Mouse (Mus musculus) lung, adult 18-20 months (tissue): ENCODE measurements around the gene Fam98c.
"Not testable (repeated sequence)": the region's sequence is repeated elsewhere in the genome, so short reads cannot be mapped to it uniquely, and the experiment has no call there.

Experiments used
- DNase-seq, 2 experiments: peaks; one replicate each; pipeline ENCODE4 v3.0.0; 2022; ENCODE audit warnings: mixed read lengths in 2 of 2

The Fam98c gene

DNA sequence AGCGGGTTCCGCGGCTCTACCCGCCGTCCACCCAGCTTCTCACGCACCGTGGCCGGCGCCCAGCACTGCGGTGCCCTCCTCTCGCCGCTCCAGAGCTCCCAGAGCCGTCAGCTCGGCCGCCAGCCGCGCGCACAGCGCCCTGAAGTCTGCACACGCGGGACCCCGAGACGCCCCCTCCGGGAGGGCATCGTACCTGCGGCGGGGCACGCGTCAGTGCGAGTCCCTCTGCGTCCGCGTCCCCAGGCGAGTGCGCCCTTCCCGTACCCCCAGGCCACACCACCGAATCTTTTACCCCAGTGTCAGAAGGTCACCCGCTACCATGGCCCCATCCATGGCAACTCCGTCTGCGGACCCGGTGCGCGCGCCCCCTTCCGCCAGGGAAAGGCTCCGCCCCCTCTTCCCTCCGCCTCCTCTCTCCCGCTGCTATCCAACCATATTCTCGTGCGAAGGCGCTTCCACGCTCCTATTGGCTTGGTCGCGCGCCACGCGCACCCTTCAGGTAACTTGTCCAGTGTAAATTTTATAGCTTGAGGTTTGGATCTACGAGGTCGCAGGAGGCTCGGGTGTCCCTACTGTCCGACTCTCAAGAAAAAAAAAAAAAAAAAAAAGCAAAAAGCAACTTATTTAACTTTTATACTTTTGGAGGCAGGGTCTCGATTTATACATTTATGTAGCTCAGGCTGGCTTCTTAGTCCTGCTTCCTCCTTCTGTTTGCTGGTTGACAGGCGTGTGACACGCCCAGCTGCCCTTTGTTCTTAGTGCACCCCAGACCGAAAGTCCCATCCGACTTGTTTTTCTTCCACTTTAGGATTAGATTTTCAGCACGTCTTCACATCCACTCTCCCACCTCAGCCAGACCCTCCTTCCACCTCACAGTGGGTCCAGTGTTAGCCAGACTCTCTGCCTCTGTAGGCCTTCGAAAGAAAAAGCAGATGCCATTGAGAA lies at the start of gene Fam98c:
Gene Fam98c, minus strand, starts transcription at position 397 of the 945 bp plus-strand sequence.
- DNase-seq, result peak; percentile 90 to 91

DNA sequence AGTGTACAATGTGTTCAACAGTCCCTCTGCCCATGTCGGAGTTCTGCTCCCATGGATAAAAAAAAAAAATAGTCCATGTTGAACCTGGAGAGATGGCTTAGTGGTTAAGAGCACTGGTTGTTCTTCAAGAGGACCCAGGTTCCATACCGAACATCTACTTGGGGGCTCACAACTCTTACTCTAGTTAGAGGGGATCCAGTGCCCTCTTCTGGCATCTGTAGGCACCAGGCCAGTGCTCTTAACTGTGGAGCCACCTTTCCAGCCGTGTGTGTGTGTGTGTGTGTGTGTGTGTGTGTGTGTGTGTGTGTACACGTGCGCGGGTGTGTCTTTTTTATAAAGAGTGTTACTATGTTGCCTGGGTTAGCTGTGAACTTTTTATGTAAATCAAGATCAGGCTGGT lies 46.5 kb upstream of the Fam98c start:
- DNase-seq, result no peak

DNA sequence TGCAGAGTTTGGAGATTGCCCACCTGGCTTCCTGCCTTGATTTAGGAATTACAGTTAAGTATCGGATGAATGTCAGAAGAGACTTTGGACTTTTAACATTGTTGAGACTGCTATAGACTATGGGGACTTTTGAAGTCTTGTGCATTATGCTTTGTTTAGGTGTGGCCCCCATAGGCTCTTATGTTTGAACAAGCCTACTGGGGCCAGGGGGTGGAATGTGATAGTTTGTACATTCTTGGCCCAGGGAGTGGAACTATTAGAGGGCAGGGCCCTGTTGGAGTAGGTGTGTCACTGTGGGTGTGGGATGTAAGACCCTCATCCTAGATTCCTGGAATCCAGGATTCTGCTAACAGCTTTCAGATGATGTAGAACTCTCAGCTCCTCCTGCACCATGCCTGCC lies 38.2 kb upstream of the Fam98c start:
- DNase-seq, result not testable (repeated sequence)

DNA sequence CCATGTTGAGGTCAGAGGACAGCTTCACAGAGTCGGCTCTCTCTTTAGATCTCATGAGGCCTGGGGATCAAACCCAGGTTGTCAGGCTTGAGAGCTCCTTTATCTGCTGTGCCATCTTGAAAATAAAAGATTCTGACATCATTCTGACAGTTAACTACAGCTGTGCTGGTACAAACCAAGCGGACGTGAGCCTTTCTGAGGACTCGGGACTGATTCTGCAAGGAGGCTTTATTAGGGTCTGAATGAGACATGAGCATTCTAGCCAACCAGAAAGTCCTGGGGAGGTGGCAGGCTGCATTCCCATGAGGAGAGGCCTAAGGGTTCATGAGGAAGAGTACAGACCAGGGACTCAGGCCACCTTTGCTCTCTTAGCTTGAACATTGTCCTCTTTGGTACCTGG lies 25.3 kb upstream of the Fam98c start:
- not testable (repeated sequence) for DNase-seq

DNA sequence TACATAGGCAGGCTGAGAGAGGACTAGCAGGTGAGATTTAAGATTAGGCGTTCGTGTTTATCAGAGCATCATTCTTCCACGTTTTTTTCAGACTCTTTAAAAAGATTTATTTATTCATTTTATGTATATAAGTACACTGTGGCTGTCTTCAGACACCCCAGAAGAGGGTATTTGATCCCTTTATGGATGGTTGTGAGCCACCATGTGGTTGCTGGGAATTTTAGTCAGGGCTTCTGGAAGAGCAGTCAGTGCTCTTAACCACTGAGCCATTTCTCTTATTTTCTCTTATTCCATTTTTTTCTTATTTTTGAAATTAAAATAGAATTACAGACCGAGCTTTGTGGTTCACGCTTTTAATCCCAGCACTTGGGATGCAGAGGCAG lies 24.8 kb upstream of the Fam98c start:
- no peak for DNase-seq

DNA sequence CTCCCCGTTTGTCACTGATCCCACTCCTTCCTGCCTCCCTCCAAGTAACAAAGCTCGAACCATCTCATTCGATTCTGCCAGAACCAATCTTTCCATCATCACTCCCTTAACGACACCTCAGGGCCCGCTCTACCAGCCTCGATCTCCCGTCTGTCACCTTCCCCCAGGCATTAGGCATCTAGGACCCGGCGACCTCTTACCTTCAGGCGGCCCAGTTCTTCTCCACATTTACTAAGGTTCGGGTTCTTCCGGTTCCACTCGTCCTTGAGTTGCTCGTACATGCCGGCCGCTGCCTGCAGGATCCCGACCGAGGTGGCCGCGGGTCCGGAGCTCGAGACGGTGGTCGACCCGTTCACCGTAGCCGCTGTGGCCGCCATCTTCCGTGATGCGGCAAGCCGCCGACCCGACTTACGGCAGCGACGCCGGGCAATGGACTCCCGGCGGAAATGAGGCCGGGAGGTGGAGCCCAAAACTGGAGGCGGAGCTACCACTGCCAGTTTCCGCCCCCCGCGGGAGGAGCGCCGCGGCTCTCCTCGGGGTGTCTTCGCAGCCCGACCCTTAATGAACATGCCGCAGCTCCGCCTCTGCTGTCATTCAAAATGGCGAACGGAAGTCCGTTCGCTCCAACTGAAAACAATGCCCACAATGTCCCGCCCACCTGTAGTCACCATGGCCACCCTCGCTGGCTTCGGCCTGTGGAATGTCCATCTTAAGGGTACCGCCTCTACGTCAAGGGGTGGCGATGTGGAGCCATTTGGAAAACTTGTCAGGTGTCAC lies 24.2 kb upstream of the Fam98c start, which contains the start of gene Psmd8:
Gene Psmd8, minus strand, starts transcription at position 625 of the 777 bp plus-strand sequence.
- peak; percentile 98 to 99 for DNase-seq

DNA sequence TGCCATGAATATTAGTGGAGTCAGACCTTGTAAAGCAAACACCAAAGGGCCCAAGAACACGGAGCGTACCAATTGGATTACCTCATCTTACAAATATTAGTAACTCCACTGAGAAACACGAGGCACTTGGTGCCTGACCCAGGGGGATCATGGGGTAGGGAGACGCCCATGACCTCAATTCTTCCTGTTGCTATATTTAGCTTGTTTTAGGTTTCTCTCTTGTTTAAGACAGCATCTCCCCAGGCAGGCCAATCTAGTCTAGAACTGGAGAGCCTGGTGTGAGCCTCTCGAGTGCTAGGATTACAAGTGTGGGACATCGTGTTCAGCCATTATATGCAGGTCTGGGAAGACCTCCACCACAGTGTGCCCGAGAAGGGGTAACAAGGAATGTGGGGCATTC lies 23.3 kb upstream of the Fam98c start:
- DNase-seq, result no peak

DNA sequence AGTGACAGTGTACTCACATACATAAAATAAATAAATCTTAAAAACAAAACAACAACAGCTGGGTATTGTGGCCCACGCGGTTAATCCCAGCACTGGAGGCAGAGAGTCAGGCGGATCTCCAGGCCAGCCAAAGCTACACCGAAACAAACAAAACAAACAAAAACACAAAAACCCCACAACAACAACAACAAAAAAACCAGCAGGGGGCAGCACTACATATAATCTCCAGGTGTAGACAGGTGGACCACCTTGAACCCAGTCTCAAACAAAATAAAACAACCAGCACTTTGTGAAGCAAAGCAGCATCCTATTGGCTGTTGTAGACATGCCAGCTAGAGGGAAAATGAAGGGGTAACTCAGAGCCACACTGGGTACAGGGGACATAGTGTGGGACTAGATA lies 22.1 kb upstream of the Fam98c start:
- DNase-seq, result no peak

DNA sequence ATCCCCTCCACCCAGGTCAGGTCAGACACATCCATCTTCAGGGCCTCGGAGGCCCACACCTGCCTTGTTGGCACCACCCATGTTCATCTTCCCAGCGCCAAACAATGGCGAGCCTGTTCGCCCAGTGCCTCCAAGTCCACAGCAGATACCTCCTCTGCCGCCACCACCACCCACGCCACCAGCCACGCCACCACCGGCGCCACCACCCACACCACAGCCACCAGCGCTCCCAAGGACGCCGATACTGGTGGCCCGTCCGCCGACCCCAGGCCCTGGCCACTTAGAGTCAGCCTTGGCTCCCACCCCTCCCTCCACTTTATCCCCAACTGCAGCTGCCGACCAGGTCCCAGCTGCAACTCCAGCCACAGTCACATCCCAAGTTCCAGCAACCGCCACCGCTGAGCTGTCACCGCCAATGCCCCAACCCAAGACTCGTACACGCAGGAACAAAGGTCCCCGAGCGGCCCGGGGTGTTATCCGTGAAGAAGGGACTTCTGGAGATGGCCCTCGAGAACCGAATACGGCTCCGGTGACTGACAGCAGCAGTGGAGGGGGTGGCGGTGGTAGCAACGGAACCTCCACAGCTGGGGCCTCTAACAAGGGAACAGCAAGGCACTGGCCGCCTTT lies 16.5 kb upstream of the Fam98c start:
- no peak for DNase-seq

DNA sequence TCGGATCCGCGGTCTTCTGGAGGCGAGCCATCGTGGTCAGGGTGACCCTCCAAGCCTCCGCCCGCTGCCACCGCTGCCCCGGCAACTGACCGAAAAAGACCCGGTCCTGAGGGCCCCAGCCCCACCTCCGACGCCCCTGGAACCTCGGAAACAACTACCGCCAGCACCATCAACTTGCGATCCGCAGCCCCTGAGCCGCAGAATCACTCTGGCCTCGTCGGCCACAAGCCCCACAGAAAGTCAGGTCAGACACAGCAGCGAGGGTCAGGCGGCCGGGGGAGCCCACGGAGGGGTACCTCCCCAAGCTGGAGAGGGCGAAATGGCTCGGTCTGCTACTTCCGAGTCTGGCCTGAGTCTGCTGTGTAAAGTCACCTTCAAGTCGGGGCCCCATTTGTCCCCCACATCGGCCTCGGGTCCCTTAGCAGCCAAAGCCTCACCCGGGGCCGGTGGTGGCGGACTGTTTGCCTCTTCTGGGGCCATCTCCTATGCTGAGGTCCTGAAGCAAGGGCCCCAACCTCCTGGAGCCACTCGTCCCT lies 15.6 kb upstream of the Fam98c start:
- DNase-seq, result no peak

DNA sequence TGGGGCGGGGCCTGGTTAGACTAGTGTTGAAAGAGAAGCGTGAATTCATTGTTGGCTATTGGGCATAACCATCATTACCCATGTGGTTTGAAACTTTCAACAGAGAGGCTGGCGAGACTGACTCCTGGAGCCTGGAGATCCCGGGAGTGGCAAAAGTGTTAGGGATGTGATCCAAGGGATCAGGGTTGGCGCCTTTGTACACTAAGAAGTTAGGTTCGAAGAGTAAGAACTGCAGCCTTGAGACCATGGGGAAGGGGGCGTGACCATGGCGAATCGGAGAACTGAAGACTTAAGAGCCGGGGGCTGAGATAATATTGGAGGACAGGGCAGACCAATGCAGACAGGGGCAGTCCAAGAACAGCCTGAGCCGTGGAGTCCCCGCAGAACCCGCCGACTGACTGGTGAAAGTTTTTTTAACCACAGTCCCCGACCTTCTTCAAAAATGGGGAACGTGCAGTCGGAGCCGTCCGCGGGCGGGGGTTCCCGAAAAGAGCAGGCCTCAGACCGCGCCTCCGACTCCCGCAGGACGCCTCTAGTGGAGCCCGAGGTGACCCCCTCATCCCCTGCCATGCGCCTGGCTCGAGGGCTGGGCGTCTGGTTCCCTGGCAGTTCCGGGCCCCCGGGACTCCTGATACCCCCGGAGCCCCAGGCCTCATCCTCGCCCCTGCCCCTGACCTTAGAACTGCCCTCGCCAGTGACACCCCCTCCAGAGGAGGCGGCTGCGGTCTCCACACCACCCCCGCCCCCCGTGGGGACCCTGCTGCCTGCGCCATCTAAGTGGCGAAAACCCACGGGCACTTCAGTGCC lies 14.9 kb upstream of the Fam98c start:
- no peak for DNase-seq

DNA sequence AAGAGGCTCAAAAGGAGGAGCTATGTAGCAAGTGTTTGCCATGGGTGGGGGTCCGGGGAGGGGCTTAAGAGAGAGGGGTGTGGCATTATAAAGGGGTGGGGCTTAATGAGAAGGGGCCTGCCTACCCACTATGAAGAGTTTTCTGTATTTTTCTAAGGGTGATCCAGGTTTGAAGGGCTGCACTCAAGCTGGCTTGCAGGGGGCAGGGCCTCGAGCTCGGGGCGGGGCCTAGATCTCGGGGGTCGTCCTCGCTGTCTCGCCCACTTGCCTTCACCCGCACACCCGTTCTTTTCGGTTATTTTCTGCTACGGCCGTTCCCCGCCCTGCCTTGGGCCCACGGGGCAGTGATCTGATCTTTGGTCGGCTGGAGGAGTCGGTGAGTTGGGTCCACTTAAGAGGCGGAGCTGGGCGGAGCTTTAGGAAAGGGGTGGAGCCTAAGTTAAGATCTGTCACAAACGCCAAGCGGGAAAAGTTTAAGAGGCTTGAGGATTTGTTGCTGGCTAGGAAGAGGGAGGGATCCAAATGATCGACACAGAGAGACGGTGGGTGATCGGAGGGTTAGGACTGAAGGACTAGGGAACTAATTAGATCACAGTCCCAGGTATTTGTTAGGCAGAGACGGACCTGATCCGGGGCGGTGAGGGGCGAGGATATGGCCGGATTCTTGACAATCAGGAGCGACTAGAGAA lies 14.2 kb upstream of the Fam98c start, which contains the start of the genes Ggn and Spred3:
Gene Ggn, plus strand, starts transcription at position 145 of the 689 bp plus-strand sequence.
Gene Spred3, minus strand, starts transcription at position 346 of the 689 bp plus-strand sequence.
- peak; percentile 84 to 85 for DNase-seq

DNA sequence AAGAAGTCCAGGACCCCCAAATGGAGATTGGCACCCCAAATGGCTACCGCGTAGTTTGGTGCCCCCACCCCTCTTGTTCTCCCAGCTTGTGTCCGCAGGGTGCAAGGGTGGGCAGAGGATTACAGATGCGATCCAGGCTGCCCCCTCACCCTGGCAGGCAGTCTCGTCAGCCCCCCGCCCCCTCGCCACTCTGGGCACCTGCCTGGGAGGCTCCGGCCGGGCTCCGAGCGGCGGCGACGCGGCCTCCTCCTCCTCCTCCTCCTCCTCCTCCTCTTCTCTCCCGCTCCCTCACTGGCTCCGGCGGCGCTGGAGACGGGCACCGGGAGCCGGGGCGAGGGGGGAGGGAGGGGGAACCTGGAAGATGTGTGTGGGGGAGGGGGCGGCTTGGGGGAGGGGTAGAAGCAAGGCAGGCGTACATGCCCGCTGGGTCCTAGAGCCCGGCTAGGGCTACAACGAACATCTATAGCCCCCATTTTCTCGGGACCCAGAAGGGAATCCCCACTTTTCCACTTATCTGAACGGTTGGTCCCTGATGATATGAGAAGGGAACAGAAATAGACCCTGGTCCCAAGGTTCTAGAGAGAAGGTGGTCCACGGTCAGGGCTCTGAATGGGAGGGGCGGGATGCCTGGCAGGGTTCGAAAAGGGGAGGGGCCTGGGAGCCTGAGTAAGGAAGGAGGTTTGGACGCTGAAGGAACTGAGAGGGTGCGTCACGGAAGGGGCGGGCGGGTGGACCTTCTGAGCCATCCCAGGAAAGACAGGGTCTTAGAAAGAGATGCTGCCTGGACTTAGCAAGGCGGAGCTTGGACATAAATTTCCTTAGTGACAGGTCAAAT lies 13.4 kb upstream of the Fam98c start:
- peak; percentile 77 to 78 for DNase-seq

DNA sequence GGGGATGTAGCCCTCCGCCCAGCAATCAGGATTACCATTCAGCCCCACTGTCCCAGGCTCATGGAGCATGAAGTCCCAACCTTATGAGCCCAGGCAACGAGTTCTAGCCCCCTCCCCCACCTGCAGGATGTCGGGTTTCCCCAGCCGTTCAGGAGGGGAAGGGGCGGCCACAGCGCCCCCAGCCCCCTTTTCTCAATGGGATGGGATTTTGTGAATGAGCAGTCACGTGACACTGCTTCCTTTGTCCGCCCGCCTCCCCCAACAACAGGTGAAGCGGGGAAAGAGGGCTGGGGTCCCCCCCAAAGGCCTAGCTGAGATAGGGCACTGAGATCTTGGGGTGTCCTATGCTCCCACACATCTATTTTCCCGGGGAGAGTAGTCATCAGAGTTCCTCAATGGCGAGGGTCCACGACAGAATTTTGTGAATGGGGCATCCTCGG lies 12.8 kb upstream of the Fam98c start:
- DNase-seq, result no peak

DNA sequence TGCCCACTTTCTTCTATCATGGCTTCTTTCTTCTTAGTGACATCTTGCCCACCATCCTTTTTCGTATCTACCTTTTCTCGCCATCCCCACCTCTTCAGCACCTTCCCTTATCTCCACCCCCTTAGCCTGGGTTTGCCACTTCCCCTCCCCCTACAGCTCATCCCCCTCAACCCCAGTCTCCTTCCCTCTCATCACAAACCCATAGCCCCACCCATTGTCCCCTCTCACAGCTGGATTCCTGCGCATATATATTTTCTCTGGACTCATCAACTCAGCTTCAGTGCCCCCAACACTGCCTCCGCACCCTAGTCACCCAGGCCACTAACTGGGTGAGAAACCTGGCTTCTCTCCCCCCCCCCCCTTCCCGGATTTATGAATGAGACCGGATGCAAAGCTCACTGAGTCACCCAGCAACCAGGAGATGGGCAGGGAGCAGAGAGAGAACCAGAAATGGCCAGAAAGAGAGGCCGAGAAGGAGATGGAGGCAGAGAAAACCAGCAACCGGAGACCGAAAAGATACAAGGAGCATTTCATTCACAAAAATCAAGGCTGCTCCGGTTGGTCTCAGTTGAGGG lies 12.2 kb upstream of the Fam98c start:
- no peak for DNase-seq

DNA sequence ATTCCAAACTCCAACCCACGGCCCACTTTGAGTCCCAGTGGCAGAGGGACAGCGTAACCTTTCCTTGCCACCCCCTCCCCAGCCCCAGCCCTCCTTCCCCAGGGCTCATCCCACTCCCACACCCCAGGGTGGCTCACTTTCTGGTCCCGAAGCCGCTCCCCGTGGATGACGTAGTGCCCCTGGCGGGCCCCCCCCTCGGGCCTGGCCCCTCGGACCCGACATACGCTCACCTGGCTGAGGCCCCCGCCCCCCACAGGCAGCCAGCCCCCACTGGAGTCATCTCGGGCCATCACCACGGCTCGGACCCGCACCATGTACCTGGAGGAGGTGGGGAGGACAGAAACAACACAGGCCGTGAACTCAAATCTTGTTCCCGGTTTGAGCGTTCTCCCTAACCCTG lies 11.6 kb upstream of the Fam98c start:
- DNase-seq, result no peak

DNA sequence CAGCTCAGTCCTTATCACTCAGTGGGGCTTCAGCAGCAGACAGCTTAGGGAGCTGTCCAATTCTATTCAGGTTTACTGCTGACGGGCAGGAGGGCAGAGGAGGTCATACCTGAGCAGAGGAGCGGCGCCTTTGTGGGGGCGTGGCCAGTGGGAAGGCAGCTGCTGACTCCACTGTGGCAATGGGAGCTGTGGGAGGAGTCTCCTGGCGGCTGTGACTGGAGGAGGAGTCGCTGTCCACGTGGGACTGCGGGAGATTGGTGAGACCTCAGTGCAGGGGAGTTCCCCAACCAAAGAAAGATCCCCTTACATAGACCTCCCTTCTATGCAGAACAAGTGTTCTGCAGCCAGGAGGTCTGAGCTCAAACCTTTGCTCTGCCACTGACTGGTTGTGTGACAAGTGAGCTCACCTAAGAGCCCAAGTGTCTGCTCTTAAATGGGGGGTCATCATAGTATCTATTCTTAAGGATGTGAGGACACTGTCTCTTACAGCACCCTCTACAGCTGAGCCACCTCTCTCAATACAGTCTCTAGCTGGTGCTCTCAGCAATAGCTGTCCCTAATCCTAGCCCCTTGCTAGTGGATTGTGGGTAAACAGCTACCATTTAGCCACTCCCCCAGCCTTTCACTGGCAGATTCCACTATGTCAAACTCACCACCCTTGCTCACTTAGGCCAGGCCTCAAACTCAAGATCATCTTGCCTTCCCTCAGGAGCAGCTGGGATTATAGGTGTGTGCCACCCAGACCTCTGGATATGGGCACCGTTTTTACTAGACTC lies 6.9 kb upstream of the Fam98c start:
- DNase-seq, result peak; percentile 85 to 91

DNA sequence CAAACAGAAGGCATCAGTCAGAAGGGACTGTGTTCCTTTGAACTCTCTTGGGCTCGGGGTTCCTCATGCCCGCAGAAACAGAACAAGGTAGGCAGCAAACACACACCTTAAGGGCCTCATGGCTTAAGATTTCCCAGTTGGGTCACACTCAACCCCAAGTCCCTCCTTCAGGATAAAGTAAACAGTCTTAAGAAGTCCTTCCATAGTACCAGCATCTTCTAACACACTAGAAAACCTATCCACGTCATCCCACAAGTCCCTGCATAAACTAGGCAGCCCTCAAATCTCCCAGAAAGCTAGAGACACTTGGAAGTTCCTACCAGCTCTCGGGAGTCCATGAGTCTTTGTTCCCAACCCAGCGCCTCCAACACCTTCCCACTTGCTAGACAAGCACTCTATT lies 6.3 kb upstream of the Fam98c start:
- peak in 1 of 2 experiments; percentile 41 for DNase-seq

DNA sequence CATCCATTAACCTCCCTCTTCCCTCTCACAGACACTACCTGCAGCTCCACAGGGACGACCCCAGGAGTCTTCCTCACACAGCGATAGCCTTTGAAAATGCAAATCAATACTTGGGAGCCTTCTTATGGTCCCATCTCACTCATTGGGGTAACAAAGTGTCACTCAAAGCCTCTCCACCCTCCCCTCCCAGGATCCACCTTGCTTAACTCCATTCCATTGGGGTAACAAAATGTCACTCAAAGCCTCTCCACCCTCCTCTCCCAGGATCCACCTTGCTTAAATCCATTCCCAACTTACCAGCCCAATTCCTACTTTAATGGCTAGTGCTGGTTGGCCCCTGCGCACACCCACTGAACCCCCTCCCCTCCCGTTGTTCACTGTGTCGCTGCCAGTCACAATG lies 2.2 kb upstream of the Fam98c start:
- DNase-seq, result no peak
